Mouse (Mus musculus): ENCODE measurements around the gene Olfr640. TPM values are rescaled to one million over a fixed set of nuclear protein-coding genes. Genes with fewer than 3 reads are reported as not detected.

The Olfr640 gene
- not detected in 2 replicates for polyA plus RNA-seq (2014; fragmentation: Nextera tagmentation; extraction: Ambion mirVana)

- WGBS = 86% methylated on average over 6 of the region's 6 CpGs
- no peaks in the 10 kb centered on the region for H3K4me1 ChIP-seq (replicated peaks; ENCODE audit: control insufficient read depth, insufficient read depth, low read length)
- no peak within 1 kb of the TSS for H3K27ac ChIP-seq (ENCODE audit: low read depth, low read length)
- H3K4me3 ChIP-seq (ENCODE audit: low read depth, low read length) = no peak within 1 kb of the TSS
- no peaks in the 10 kb centered on the region for H3K9me3 ChIP-seq (ENCODE audit: control insufficient read depth, low read length)
- ATAC-seq (replicated peaks; ENCODE audit: low FRiP score) (no peak), DNase-seq (ENCODE audit: low spot score) (no peak)
- no peaks in the 10 kb centered on the region for H3K27me3 ChIP-seq (ENCODE audit: control insufficient read depth, insufficient read depth, low read length)
- no peak within 1 kb of the TSS for H3K4me2 ChIP-seq (ENCODE audit: low read depth, low read length, severe bottlenecking)
- no peak within 1 kb of the TSS for H3K9ac ChIP-seq (ENCODE audit: low read length)
- H3K36me3 ChIP-seq (ENCODE audit: control insufficient read depth, insufficient read depth, low read length) = no peaks in the 10 kb centered on the region
Observed at GRCm38 (mm10) chr7:104025473-104025872, at the start of gene Olfr640. Gene Olfr640, minus strand, starts transcription at chr7:104025573.

- no peaks in the 10 kb centered on the region for H3K27me3 ChIP-seq (ENCODE audit: control insufficient read depth, insufficient read depth, low read length)
- H3K4me3 ChIP-seq (ENCODE audit: low read depth, low read length) = no peak within 1 kb of the TSS
- H3K36me3 ChIP-seq (ENCODE audit: control insufficient read depth, insufficient read depth, low read length) = no peaks in the 10 kb centered on the region
- H3K9ac ChIP-seq (ENCODE audit: low read length) = no peak within 1 kb of the TSS
- no peak within 1 kb of the TSS for H3K27ac ChIP-seq (ENCODE audit: low read depth, low read length)
- H3K9me3 ChIP-seq (ENCODE audit: control insufficient read depth, low read length) = no peaks in the 10 kb centered on the region
- ATAC-seq (replicated peaks; ENCODE audit: low FRiP score) (no peak), DNase-seq (ENCODE audit: low spot score) (no peak)
- no peak within 1 kb of the TSS for H3K4me2 ChIP-seq (ENCODE audit: low read depth, low read length, severe bottlenecking)
- no peaks in the 10 kb centered on the region for H3K4me1 ChIP-seq (replicated peaks; ENCODE audit: control insufficient read depth, insufficient read depth, low read length)
- WGBS = 80% methylated on average over 2 of the region's 2 CpGs
Observed at GRCm38 (mm10) chr7:104071769-104072168, 46.4 kb upstream of the Olfr640 start, which contains the start of gene Olfr644. Gene Olfr644, minus strand, starts transcription at chr7:104071869.

GRCm38 (mm10) chr7:104061345-104061744 lies 36.0 kb upstream of the Olfr640 start, which contains the start of gene 4930516K23Rik:
Gene 4930516K23Rik, minus strand, starts transcription at chr7:104061445.
- H3K9me3 ChIP-seq (ENCODE audit: control insufficient read depth, low read length) = no peaks in the 10 kb centered on the region
- H3K27ac ChIP-seq (ENCODE audit: low read depth, low read length) = no peak within 1 kb of the TSS
- no peak within 1 kb of the TSS for H3K9ac ChIP-seq (ENCODE audit: low read length)
- no peak within 1 kb of the TSS for H3K4me2 ChIP-seq (ENCODE audit: low read depth, low read length, severe bottlenecking)
- no peak for DNase-seq (ENCODE audit: low spot score)
- no peak for ATAC-seq (replicated peaks; ENCODE audit: low FRiP score)
- H3K4me3 ChIP-seq (ENCODE audit: low read depth, low read length) = no peak within 1 kb of the TSS
- WGBS = 50% methylated on average over 2 of the region's 2 CpGs
- H3K27me3 ChIP-seq (ENCODE audit: control insufficient read depth, insufficient read depth, low read length) = no peaks in the 10 kb centered on the region
- no peaks in the 10 kb centered on the region for H3K36me3 ChIP-seq (ENCODE audit: control insufficient read depth, insufficient read depth, low read length)
- no peaks in the 10 kb centered on the region for H3K4me1 ChIP-seq (replicated peaks; ENCODE audit: control insufficient read depth, insufficient read depth, low read length)

- no peaks in the 10 kb centered on the region for H3K36me3 ChIP-seq (ENCODE audit: control insufficient read depth, insufficient read depth, low read length)
- 97% methylated on average over 1 of the region's 1 CpGs for WGBS
Observed at GRCm38 (mm10) chr7:104059215-104059614, 33.8 kb upstream of the Olfr640 start.

GRCm38 (mm10) chr7:104052566-104052965 lies 27.2 kb upstream of the Olfr640 start, which contains the start of gene Olfr642:
Gene Olfr642, minus strand, starts transcription at chr7:104052666.
- H3K4me3 ChIP-seq (ENCODE audit: low read depth, low read length) = no peak within 1 kb of the TSS
- DNase-seq (ENCODE audit: low spot score) (no peak), ATAC-seq (replicated peaks; ENCODE audit: low FRiP score) (no peak)
- no peak within 1 kb of the TSS for H3K4me2 ChIP-seq (ENCODE audit: low read depth, low read length, severe bottlenecking)
- no peaks in the 10 kb centered on the region for H3K9me3 ChIP-seq (ENCODE audit: control insufficient read depth, low read length)
- no peak within 1 kb of the TSS for H3K9ac ChIP-seq (ENCODE audit: low read length)
- H3K36me3 ChIP-seq (ENCODE audit: control insufficient read depth, insufficient read depth, low read length) = no peaks in the 10 kb centered on the region
- 87% methylated on average over 1 of the region's 1 CpGs for WGBS
- no peaks in the 10 kb centered on the region for H3K4me1 ChIP-seq (replicated peaks; ENCODE audit: control insufficient read depth, insufficient read depth, low read length)
- no peaks in the 10 kb centered on the region for H3K27me3 ChIP-seq (ENCODE audit: control insufficient read depth, insufficient read depth, low read length)
- H3K27ac ChIP-seq (ENCODE audit: low read depth, low read length) = no peak within 1 kb of the TSS

More at GRCm38 (mm10) chr7:104059215-104059614, 33.8 kb upstream of the Olfr640 start:
- Histone ChIP-seq H3K4me1 (replicated peaks; ENCODE audit: control insufficient read depth, insufficient read depth, low read length) (no peaks in the 10 kb centered on the region), H3K9ac (ENCODE audit: low read length) (no peak overlapping the region), H3K4me3 (ENCODE audit: low read depth, low read length) (no peak overlapping the region), H3K27ac (ENCODE audit: low read depth, low read length) (no peak overlapping the region), H3K9me3 (ENCODE audit: control insufficient read depth, low read length) (no peaks in the 10 kb centered on the region), H3K4me2 (ENCODE audit: low read depth, low read length, severe bottlenecking) (no peak overlapping the region), H3K27me3 (ENCODE audit: control insufficient read depth, insufficient read depth, low read length) (no peaks in the 10 kb centered on the region)
- no peak for ATAC-seq (replicated peaks; ENCODE audit: low FRiP score)
- DNase-seq (ENCODE audit: low spot score) = no peak

GRCm38 (mm10) chr7:104050745-104051144 lies 25.4 kb upstream of the Olfr640 start:
- H3K36me3 ChIP-seq (ENCODE audit: control insufficient read depth, insufficient read depth, low read length) = no peaks in the 10 kb centered on the region
- H3K4me1 ChIP-seq (replicated peaks; ENCODE audit: control insufficient read depth, insufficient read depth, low read length) = no peaks in the 10 kb centered on the region
- ATAC-seq (replicated peaks; ENCODE audit: low FRiP score) (no peak), DNase-seq (ENCODE audit: low spot score) (no peak)
- no peak overlapping the region for H3K4me3 ChIP-seq (ENCODE audit: low read depth, low read length)
- WGBS = 91% methylated on average over 4 of the region's 4 CpGs
- no peaks in the 10 kb centered on the region for H3K9me3 ChIP-seq (ENCODE audit: control insufficient read depth, low read length)
- no peaks in the 10 kb centered on the region for H3K27me3 ChIP-seq (ENCODE audit: control insufficient read depth, insufficient read depth, low read length)
- no peak overlapping the region for H3K9ac ChIP-seq (ENCODE audit: low read length)
- H3K27ac ChIP-seq (ENCODE audit: low read depth, low read length) = no peak overlapping the region
- H3K4me2 ChIP-seq (ENCODE audit: low read depth, low read length, severe bottlenecking) = no peak overlapping the region

- no peak within 1 kb of the TSS for H3K9ac ChIP-seq (ENCODE audit: low read length)
- no peak within 1 kb of the TSS for H3K27ac ChIP-seq (ENCODE audit: low read depth, low read length)
- no peak within 1 kb of the TSS for H3K4me3 ChIP-seq (ENCODE audit: low read depth, low read length)
- H3K27me3 ChIP-seq (ENCODE audit: control insufficient read depth, insufficient read depth, low read length) = no peaks in the 10 kb centered on the region
- ATAC-seq (replicated peaks; ENCODE audit: low FRiP score) = no peak
- WGBS = 80% methylated on average over 1 of the region's 1 CpGs
- H3K36me3 ChIP-seq (ENCODE audit: control insufficient read depth, insufficient read depth, low read length) = no peaks in the 10 kb centered on the region
- DNase-seq (ENCODE audit: low spot score) = no peak
- no peaks in the 10 kb centered on the region for H3K9me3 ChIP-seq (ENCODE audit: control insufficient read depth, low read length)
- H3K4me2 ChIP-seq (ENCODE audit: low read depth, low read length, severe bottlenecking) = no peak within 1 kb of the TSS
- no peaks in the 10 kb centered on the region for H3K4me1 ChIP-seq (replicated peaks; ENCODE audit: control insufficient read depth, insufficient read depth, low read length)
Observed at GRCm38 (mm10) chr7:104035145-104035544, 9.8 kb upstream of the Olfr640 start, which contains the start of gene Olfr641. Gene Olfr641, plus strand, starts transcription at chr7:104035445.

- Histone ChIP-seq H3K9me3 (ENCODE audit: control insufficient read depth, low read length) (no peaks in the 10 kb centered on the region), H3K36me3 (ENCODE audit: control insufficient read depth, insufficient read depth, low read length) (no peaks in the 10 kb centered on the region)
Observed at GRCm38 (mm10) chr7:104026978-104027377, 1.6 kb upstream of the Olfr640 start.

GRCm38 (mm10) chr7:104021651-104022050 lies 3.7 kb downstream of the Olfr640 start:
- H3K9ac ChIP-seq (ENCODE audit: low read length) = no peak overlapping the region
- ATAC-seq (replicated peaks; ENCODE audit: low FRiP score) = no peak
- H3K36me3 ChIP-seq (ENCODE audit: control insufficient read depth, insufficient read depth, low read length) = no peaks in the 10 kb centered on the region
- H3K9me3 ChIP-seq (ENCODE audit: control insufficient read depth, low read length) = no peaks in the 10 kb centered on the region
- H3K4me3 ChIP-seq (ENCODE audit: low read depth, low read length) = no peak overlapping the region
- 88% methylated on average over 6 of the region's 6 CpGs for WGBS
- no peaks in the 10 kb centered on the region for H3K4me1 ChIP-seq (replicated peaks; ENCODE audit: control insufficient read depth, insufficient read depth, low read length)
- H3K27ac ChIP-seq (ENCODE audit: low read depth, low read length) = no peak overlapping the region
- H3K4me2 ChIP-seq (ENCODE audit: low read depth, low read length, severe bottlenecking) = no peak overlapping the region
- DNase-seq (ENCODE audit: low spot score) = no peak
- H3K27me3 ChIP-seq (ENCODE audit: control insufficient read depth, insufficient read depth, low read length) = no peaks in the 10 kb centered on the region

More at GRCm38 (mm10) chr7:104026978-104027377, 1.6 kb upstream of the Olfr640 start:
- no peaks in the 10 kb centered on the region for H3K27me3 ChIP-seq (ENCODE audit: control insufficient read depth, insufficient read depth, low read length)
- H3K4me3 ChIP-seq (ENCODE audit: low read depth, low read length) = no peak overlapping the region
- ATAC-seq (replicated peaks; ENCODE audit: low FRiP score) (no peak), DNase-seq (ENCODE audit: low spot score) (no peak)
- H3K4me2 ChIP-seq (ENCODE audit: low read depth, low read length, severe bottlenecking) = no peak overlapping the region
- H3K27ac ChIP-seq (ENCODE audit: low read depth, low read length) = no peak overlapping the region
- H3K4me1 ChIP-seq (replicated peaks; ENCODE audit: control insufficient read depth, insufficient read depth, low read length) = no peaks in the 10 kb centered on the region
- no peak overlapping the region for H3K9ac ChIP-seq (ENCODE audit: low read length)
- 81% methylated on average over 3 of the region's 3 CpGs for WGBS
